Mouse (Mus musculus): ENCODE measurements around the gene Klhl18. TPM values are rescaled to one million over a fixed set of nuclear protein-coding genes. Genes with fewer than 3 reads are reported as not detected.

The Klhl18 gene
- total and polyA plus RNA-seq, 3 experiments = 3.8 to 6.9 TPM; not detected in 1

DNA sequence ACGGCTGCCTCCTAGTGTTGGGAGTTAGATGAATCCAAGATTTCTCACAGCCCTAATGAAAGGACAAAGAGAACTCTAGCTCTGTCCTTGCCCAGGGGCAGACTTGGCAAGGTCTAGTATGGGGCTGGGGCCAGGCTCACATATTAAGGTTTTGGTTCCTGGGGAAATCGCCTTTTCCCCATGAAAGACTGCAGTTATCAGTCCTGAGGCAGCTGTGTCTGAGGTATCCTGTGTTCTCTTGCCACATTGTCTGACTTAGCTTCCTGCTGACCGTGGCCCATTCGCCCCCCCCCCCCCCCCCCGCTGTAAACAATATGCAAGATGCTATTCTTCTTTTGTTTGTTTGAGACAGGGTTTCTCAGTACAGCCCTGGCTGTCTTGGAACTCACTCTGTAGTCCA lies 36.4 kb downstream of the Klhl18 start:
- no peaks in the 10 kb centered on the region for H3K36me3 ChIP-seq (ENCODE audit: control insufficient read depth in 1 of 2, insufficient read depth in 2 of 2, low read length in 2 of 2)
- no peaks in the 10 kb centered on the region for H3K9me3 ChIP-seq (replicated peaks; ENCODE audit: insufficient read depth, low read length)
- no peak overlapping the region for H3K27ac ChIP-seq (ENCODE audit: control insufficient read depth, low read depth, low read length)
- H3K4me3 ChIP-seq (ENCODE audit: control insufficient read depth in 1 of 2, insufficient read depth in 1 of 2, low read depth in 2 of 2, low read length in 2 of 2) = no peak overlapping the region
- DNase-seq (ENCODE audit: low read depth, low spot score) = no peak
- H3K79me2 ChIP-seq (ENCODE audit: control insufficient read depth, insufficient read depth, low read length, poor library complexity) = no peaks in the 10 kb centered on the region
- H3K27me3 ChIP-seq (ENCODE audit: control insufficient read depth in 1 of 2, insufficient read depth in 2 of 2, low read length in 2 of 2) = no peaks in the 10 kb centered on the region
- no peak for TF ChIP-seq MAX (IDR thresholded peaks at IDR 0.05; ENCODE audit: low read length)
- TF ChIP-seq MYB (IDR thresholded peaks at IDR 0.05; ENCODE audit: low read depth, low read length) = no peak
- TF ChIP-seq UBTF (IDR thresholded peaks at IDR 0.05; ENCODE audit: borderline replicate concordance, insufficient read depth, low read depth, low read length) = no peak
- no peak for TF ChIP-seq ZKSCAN1 (IDR thresholded peaks at IDR 0.05; ENCODE audit: low read depth, low read length)
- TF ChIP-seq MXI1 (IDR thresholded peaks at IDR 0.05; ENCODE audit: low read depth, low read length) = no peak
- no peak for TF ChIP-seq MYC (IDR thresholded peaks at IDR 0.05; ENCODE audit: low read depth, low read length)
- no peak for TF ChIP-seq NELFE (IDR thresholded peaks at IDR 0.05; ENCODE audit: low read depth, low read length)
- no peak for TF ChIP-seq MAFK (IDR thresholded peaks at IDR 0.05; ENCODE audit: borderline replicate concordance, low read depth, low read length)
- H3K9ac ChIP-seq (ENCODE audit: control insufficient read depth, low read depth, low read length, poor library complexity, severe bottlenecking) = no peak overlapping the region
- no peaks in the 10 kb centered on the region for H3K4me1 ChIP-seq (ENCODE audit: control insufficient read depth in 1 of 2, insufficient read depth in 2 of 2, low read length in 2 of 2)

DNA sequence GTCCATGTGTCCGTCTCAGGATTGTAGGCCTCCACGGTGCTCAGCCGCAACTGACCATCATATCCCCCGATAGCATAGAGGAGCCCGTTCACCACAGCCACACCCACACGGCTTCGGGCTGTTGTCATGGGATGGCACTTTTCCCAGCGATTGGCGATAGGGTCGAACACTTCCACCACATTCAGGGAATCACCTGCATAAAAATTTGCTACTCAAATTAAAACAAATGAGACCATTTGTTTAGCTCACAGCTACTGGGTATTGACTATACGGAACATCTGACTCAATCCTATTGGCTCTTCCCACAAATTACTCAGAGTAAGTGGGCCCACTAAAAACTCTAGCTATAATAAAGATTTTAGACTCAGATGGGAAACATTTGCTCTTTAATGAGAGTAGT lies 40.5 kb downstream of the Klhl18 start:
- no peaks in the 10 kb centered on the region for H3K9me3 ChIP-seq (replicated peaks; ENCODE audit: insufficient read depth, low read length)
- TF ChIP-seq NRF1 (IDR thresholded peaks at IDR 0.05; ENCODE audit: insufficient read depth, low read depth, low read length, poor library complexity, severe bottlenecking) (no peak), ZMIZ1 (IDR thresholded peaks at IDR 0.05; ENCODE audit: low read depth, low read length) (no peak), GABPA (IDR thresholded peaks at IDR 0.05; ENCODE audit: low read depth, low read length) (no peak), E2F4 (IDR thresholded peaks at IDR 0.05; ENCODE audit: borderline replicate concordance, low read depth, low read length) (no peak), SMC3 (IDR thresholded peaks at IDR 0.05; ENCODE audit: low read depth, low read length) (no peak), MAX (IDR thresholded peaks at IDR 0.05; ENCODE audit: low read length) (no peak), UBTF (IDR thresholded peaks at IDR 0.05; ENCODE audit: borderline replicate concordance, insufficient read depth, low read depth, low read length) (no peak), NELFE (IDR thresholded peaks at IDR 0.05; ENCODE audit: low read depth, low read length) (no peak), MYB (IDR thresholded peaks at IDR 0.05; ENCODE audit: low read depth, low read length) (no peak), CHD2 (IDR thresholded peaks at IDR 0.05; ENCODE audit: low read length) (no peak), ZNF384 (IDR thresholded peaks at IDR 0.05; ENCODE audit: low read depth, low read length) (no peak), MYC (IDR thresholded peaks at IDR 0.05; ENCODE audit: low read depth, low read length) (no peak), TAL1 (IDR thresholded peaks at IDR 0.05; ENCODE audit: low read length) (no peak), RCOR1 (IDR thresholded peaks at IDR 0.05; ENCODE audit: low read depth, low read length) (no peak)
- H3K27me3 ChIP-seq (ENCODE audit: control insufficient read depth in 1 of 2, insufficient read depth in 2 of 2, low read length in 2 of 2) = no peaks in the 10 kb centered on the region
- no peaks in the 10 kb centered on the region for H3K79me2 ChIP-seq (ENCODE audit: control insufficient read depth, insufficient read depth, low read length, poor library complexity)
- H3K4me1 ChIP-seq (ENCODE audit: control insufficient read depth in 1 of 2, insufficient read depth in 2 of 2, low read length in 2 of 2) = no peaks in the 10 kb centered on the region
- DNase-seq (ENCODE audit: low read depth, low spot score) = no peak
- no peaks in the 10 kb centered on the region; a peak in 1 of 4 replicates for H3K36me3 ChIP-seq (ENCODE audit: control insufficient read depth in 1 of 2, insufficient read depth in 2 of 2, low read length in 2 of 2)
- no peak overlapping the region for H3K27ac ChIP-seq (ENCODE audit: control insufficient read depth, low read depth, low read length)
- H3K9ac ChIP-seq (ENCODE audit: control insufficient read depth, low read depth, low read length, poor library complexity, severe bottlenecking) = no peak overlapping the region
- no peak overlapping the region for H3K4me3 ChIP-seq (ENCODE audit: control insufficient read depth in 1 of 2, insufficient read depth in 1 of 2, low read depth in 2 of 2, low read length in 2 of 2)

Data from MEL (cell line).